Mouse (Mus musculus): ENCODE results near the gene Wscd2. TPM values are rescaled to one million over a fixed set of nuclear protein-coding genes. Genes with fewer than 3 reads are reported as not detected.

Gene Wscd2
- polyA plus RNA-seq, 1 experiment = not detected

GRCm38 (mm10) chr5:113606121-113606520 lies 116.0 kb downstream of the Wscd2 start:
- no peaks in the 10 kb centered on the region; the same call in 1 of the 2 replicates for H3K9me3 ChIP-seq (ENCODE audit: control insufficient read depth, low read length)
- no peak for TF ChIP-seq TAL1 (IDR thresholded peaks at IDR 0.05; ENCODE audit: low read length)
- no peak for TF ChIP-seq GATA1 (IDR thresholded peaks at IDR 0.05; ENCODE audit: low read length)
- no peak overlapping the region for H3K4me3 ChIP-seq (replicated peaks)
- H3K4me1 ChIP-seq (ENCODE audit: control insufficient read depth) = no peaks in the 10 kb centered on the region
- H3K36me3 ChIP-seq (ENCODE audit: control insufficient read depth) = no peaks in the 10 kb centered on the region
- H3K27me3 ChIP-seq (ENCODE audit: control insufficient read depth) = no peaks in the 10 kb centered on the region

GRCm38 (mm10) chr5:113606961-113607785 lies 117.0 kb downstream of the Wscd2 start:
- TF ChIP-seq TAL1 (IDR thresholded peaks at IDR 0.05; ENCODE audit: low read length) (no peak), GATA1 (IDR thresholded peaks at IDR 0.05; ENCODE audit: low read length) (no peak)
- H3K4me3 ChIP-seq (replicated peaks) = no peak overlapping the region
- H3K27me3 ChIP-seq (ENCODE audit: control insufficient read depth) = no peaks in the 10 kb centered on the region
- H3K9me3 ChIP-seq (ENCODE audit: control insufficient read depth, low read length) = no peaks in the 10 kb centered on the region; the same call in 1 of the 2 replicates
- H3K4me1 ChIP-seq (ENCODE audit: control insufficient read depth) = no peaks in the 10 kb centered on the region
- H3K36me3 ChIP-seq (ENCODE audit: control insufficient read depth) = no peaks in the 10 kb centered on the region

GRCm38 (mm10) chr5:113607941-113608431 lies 117.9 kb downstream of the Wscd2 start:
- no peaks in the 10 kb centered on the region; the same call in 1 of the 2 replicates for H3K9me3 ChIP-seq (ENCODE audit: control insufficient read depth, low read length)
- no peaks in the 10 kb centered on the region for H3K4me1 ChIP-seq (ENCODE audit: control insufficient read depth)
- no peaks in the 10 kb centered on the region for H3K27me3 ChIP-seq (ENCODE audit: control insufficient read depth)
- no peak for TF ChIP-seq TAL1 (IDR thresholded peaks at IDR 0.05; ENCODE audit: low read length)
- no peak for TF ChIP-seq GATA1 (IDR thresholded peaks at IDR 0.05; ENCODE audit: low read length)
- no peak overlapping the region for H3K4me3 ChIP-seq (replicated peaks)
- no peaks in the 10 kb centered on the region for H3K36me3 ChIP-seq (ENCODE audit: control insufficient read depth)

GRCm38 (mm10) chr5:113608511-113608910 lies 118.4 kb downstream of the Wscd2 start:
- Histone ChIP-seq H3K9me3 (ENCODE audit: control insufficient read depth, low read length) (no peaks in the 10 kb centered on the region), H3K27me3 (ENCODE audit: control insufficient read depth) (no peaks in the 10 kb centered on the region), H3K4me3 (replicated peaks) (no peak overlapping the region), H3K36me3 (ENCODE audit: control insufficient read depth) (no peaks in the 10 kb centered on the region), H3K4me1 (ENCODE audit: control insufficient read depth) (no peaks in the 10 kb centered on the region)
- TF ChIP-seq GATA1 (IDR thresholded peaks at IDR 0.05; ENCODE audit: low read length) = no peak

- no peaks in the 10 kb centered on the region for H3K36me3 ChIP-seq (ENCODE audit: control insufficient read depth)
- H3K4me1 ChIP-seq (ENCODE audit: control insufficient read depth) = no peaks in the 10 kb centered on the region
- H3K4me3 ChIP-seq (replicated peaks) = no peak overlapping the region
- no peaks in the 10 kb centered on the region for H3K27me3 ChIP-seq (ENCODE audit: control insufficient read depth)
- no peak for TF ChIP-seq GATA1 (IDR thresholded peaks at IDR 0.05; ENCODE audit: low read length)
- no peak for TF ChIP-seq TAL1 (IDR thresholded peaks at IDR 0.05; ENCODE audit: low read length)
- peaks cover 12% of the 10 kb centered on the region for H3K9me3 ChIP-seq (ENCODE audit: control insufficient read depth, low read length)
These were observed 119.8 kb downstream of the Wscd2 start for GRCm38 (mm10) chr5:113609891-113610290.

- H3K9me3 ChIP-seq (ENCODE audit: control insufficient read depth, low read length) = peaks cover 14% of the 10 kb centered on the region
- no peaks in the 10 kb centered on the region for H3K27me3 ChIP-seq (ENCODE audit: control insufficient read depth)
- no peak overlapping the region for H3K4me3 ChIP-seq (replicated peaks)
- no peak for TF ChIP-seq GATA1 (IDR thresholded peaks at IDR 0.05; ENCODE audit: low read length)
- TF ChIP-seq TAL1 (IDR thresholded peaks at IDR 0.05; ENCODE audit: low read length) = no peak
- H3K36me3 ChIP-seq (ENCODE audit: control insufficient read depth) = no peaks in the 10 kb centered on the region
- no peaks in the 10 kb centered on the region for H3K4me1 ChIP-seq (ENCODE audit: control insufficient read depth)
These were observed 120.4 kb downstream of the Wscd2 start for GRCm38 (mm10) chr5:113610490-113610889.

- Histone ChIP-seq H3K9me3 (ENCODE audit: control insufficient read depth, low read length) (peaks cover 16% of the 10 kb centered on the region), H3K36me3 (ENCODE audit: control insufficient read depth) (no peaks in the 10 kb centered on the region), H3K4me1 (ENCODE audit: control insufficient read depth) (no peaks in the 10 kb centered on the region), H3K27me3 (ENCODE audit: control insufficient read depth) (no peaks in the 10 kb centered on the region), H3K4me3 (replicated peaks) (no peak overlapping the region)
- TF ChIP-seq GATA1 (IDR thresholded peaks at IDR 0.05; ENCODE audit: low read length) = no peak
- no peak for TF ChIP-seq TAL1 (IDR thresholded peaks at IDR 0.05; ENCODE audit: low read length)
These were observed 121.0 kb downstream of the Wscd2 start for GRCm38 (mm10) chr5:113611131-113611530.

- H3K27me3 ChIP-seq (ENCODE audit: control insufficient read depth) = no peaks in the 10 kb centered on the region
- TF ChIP-seq GATA1 (IDR thresholded peaks at IDR 0.05; ENCODE audit: low read length) (no peak), TAL1 (IDR thresholded peaks at IDR 0.05; ENCODE audit: low read length) (no peak)
- H3K36me3 ChIP-seq (ENCODE audit: control insufficient read depth) = no peaks in the 10 kb centered on the region
- H3K4me3 ChIP-seq (replicated peaks) = no peak overlapping the region
- H3K4me1 ChIP-seq (ENCODE audit: control insufficient read depth) = no peaks in the 10 kb centered on the region
- H3K9me3 ChIP-seq (ENCODE audit: control insufficient read depth, low read length) = peaks cover 20% of the 10 kb centered on the region
These were observed 121.7 kb downstream of the Wscd2 start for GRCm38 (mm10) chr5:113611771-113612233.

GRCm38 (mm10) chr5:113618716-113619115 lies 128.6 kb downstream of the Wscd2 start:
- Histone ChIP-seq H3K4me3 (replicated peaks) (no peak overlapping the region), H3K9me3 (ENCODE audit: control insufficient read depth, low read length) (peaks cover 21% of the 10 kb centered on the region), H3K4me1 (ENCODE audit: control insufficient read depth) (no peaks in the 10 kb centered on the region), H3K27me3 (ENCODE audit: control insufficient read depth) (no peaks in the 10 kb centered on the region), H3K36me3 (ENCODE audit: control insufficient read depth) (no peaks in the 10 kb centered on the region)
- TF ChIP-seq GATA1 (IDR thresholded peaks at IDR 0.05; ENCODE audit: low read length) (no peak), TAL1 (IDR thresholded peaks at IDR 0.05; ENCODE audit: low read length) (no peak)
